Mouse (Mus musculus): Measurements from ENCODE around the gene Kcnab2.

DNA sequence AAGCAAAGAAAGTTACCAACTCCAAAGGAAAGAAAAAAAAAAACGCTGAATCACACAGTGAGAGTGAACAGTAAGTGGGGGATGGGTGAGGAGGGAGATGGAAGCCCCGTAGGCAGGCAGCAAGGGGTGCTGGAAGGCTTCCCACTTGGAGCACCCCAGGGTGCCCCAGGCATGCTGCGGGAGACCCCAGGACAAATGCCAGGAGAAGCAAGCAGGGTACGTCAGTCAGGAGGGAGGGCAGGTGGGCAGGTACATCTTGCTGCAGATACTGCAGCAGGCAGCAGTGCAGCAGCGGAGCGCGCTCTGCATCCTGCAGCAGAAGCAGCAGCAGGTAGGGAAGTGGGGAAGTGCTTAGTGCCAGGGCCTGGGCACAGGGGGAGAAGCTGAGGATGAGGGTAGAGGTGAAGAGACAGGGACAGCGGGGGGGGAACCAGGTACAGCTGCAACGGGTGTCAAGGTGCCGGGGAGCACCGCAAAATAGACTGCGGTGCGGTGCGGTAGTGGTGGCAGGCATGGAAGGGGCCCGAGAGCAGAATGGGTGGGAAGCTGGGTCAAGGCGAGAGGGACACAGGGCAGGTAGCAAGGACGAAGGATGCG, 1.1 kb downstream of the Kcnab2 start, which contains the start of gene Nphp4:
- TF ChIP-seq CTCF (conservative IDR thresholded peaks at IDR 0.05; ENCODE audit: insufficient read depth, insufficient read length, low read depth, low read length): no peak
- TF ChIP-seq POLR2A (IDR thresholded peaks at IDR 0.05; ENCODE audit: low read depth, low read length): no peak

Data from kidney, adult 2 months (tissue).